24 mouse cellular contexts compared by ENCODE assay signal in the genomic region with DNA sequence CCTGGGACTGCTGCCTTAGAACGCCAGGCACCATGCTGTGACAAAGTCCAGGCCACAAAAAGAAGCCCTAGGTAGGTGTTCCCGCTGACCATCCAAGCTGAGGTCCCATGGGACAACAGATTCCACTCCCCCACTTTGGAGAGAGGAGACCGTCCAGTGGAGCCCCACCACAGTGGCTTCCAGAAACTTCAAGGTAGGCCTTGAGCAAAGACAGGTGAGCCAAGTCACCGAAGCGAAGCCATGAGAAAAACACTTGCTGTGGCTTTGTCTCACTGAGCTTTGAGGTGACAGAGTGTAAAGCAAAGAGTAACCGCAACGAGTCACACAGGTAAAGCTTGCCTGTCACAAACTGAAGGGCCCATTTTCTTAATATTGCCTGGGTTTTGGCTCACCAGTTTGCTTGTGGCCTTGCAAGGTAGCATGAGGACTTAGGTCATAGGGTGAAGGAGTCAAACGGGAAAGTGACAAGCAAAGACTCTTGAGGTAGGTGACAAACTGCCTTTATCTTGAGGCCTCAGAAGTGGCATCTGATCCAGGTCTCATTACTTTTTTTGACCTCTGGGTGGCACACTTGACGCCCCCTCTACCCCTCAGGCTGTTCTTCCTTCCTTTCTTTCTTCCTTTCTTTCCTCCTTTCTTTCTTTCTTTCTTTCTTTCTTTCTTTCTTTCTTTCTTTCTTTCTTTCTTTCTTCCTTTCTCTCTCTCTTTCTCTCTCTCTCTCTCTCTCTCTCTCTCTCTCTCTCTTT.
DNase-seq lines count a peak whose midpoint lies in the region; ATAC-seq and TF ChIP-seq lines count a peak whose summit lies in the region.
"Had no signal": no experiment of that assay in that cellular context is flagged by ENCODE, and none has a peak within 500 bp of the region (broad histone marks: within the 10 kb centered on the region; RNA-seq: fewer than 3 reads in every experiment).

No protein-coding gene starts in this region.

- in situ Hi-C loops in CH12.LX (cut with MboI; ENCODE audit: low pct_ligation_motif_present, low pct_unique_long_range_greater_than_20kb, low sequenced_read_pairs) = loop anchor here (10.0 kb wide), 1 partner anchor 90 kb away; no protein-coding TSS in a partner anchor

- no peak for TF ChIP-seq EP300 in CH12.LX (IDR thresholded peaks at IDR 0.05; ENCODE audit: low read length)

- intact Hi-C loops in gastrocnemius, postnatal 14 days (cut with DNase I; ENCODE audit: low total_unique reads) = no loop called here

- no peak for ATAC-seq in intestine, embryonic 14.5 days (replicated peaks; ENCODE audit: low FRiP score, low TSS enrichment, low read depth)
- no peak for ATAC-seq in intestine, embryonic 16.5 days
- ATAC-seq in megakaryocyte-erythroid progenitor cell, adult 5-6 weeks (replicated peaks; ENCODE audit: low FRiP score, low TSS enrichment, poor library complexity, severe bottlenecking) = peak; percentile 80
- ATAC-seq in forebrain, embryonic 11.5 days (replicated peaks; ENCODE audit: low FRiP score) = no peak
- ATAC-seq: forebrain, embryonic 13.5 days; liver, postnatal 0 days had no signal

- peak; percentile 33 for DNase-seq in intestine, embryonic 14.5 days (ENCODE audit: low spot score)
- DNase-seq in 416B (ENCODE audit: low read depth) = peak; percentile 11
- peak; percentile 21 for DNase-seq in CH12.LX (ENCODE audit: extremely low read depth)
- no peak for DNase-seq in gastrocnemius, postnatal 14 days
- no peak for DNase-seq in forebrain, embryonic 11.5 days (ENCODE audit: low spot score)
- DNase-seq: adrenal gland, adult 2 months; cerebellum, adult 11 months; cerebellum, postnatal 14 days; heart, postnatal 10 days; kidney, adult 9 months; kidney, postnatal 4 days; layer of hippocampus, adult 9-11 months; liver; liver, postnatal 0 days; lung, postnatal 10 days; midbrain, embryonic 14.5 days; thymus, postnatal 25 days had no signal

- H3K27me3 ChIP-seq in intestine, embryonic 14.5 days (replicated peaks; ENCODE audit: control insufficient read depth, insufficient read depth, low read length) = no peaks in the 10 kb centered on the region
- H3K27me3 ChIP-seq in intestine, embryonic 16.5 days (replicated peaks; ENCODE audit: control insufficient read depth, insufficient read depth, low read length) = no peaks in the 10 kb centered on the region
- H3K27me3 ChIP-seq in CH12.LX (replicated peaks) = no peaks in the 10 kb centered on the region
- no peaks in the 10 kb centered on the region for H3K27me3 ChIP-seq in forebrain, embryonic 11.5 days (ENCODE audit: control insufficient read depth, insufficient read depth, low read length)
- H3K27me3 ChIP-seq: embryonic facial prominence, embryonic 12.5 days; forebrain, embryonic 13.5 days; heart, embryonic 12.5 days; hindbrain, embryonic 12.5 days had no signal

- TF ChIP-seq CTCF in CH12.LX (conservative IDR thresholded peaks at IDR 0.05 in 1 of 2, IDR thresholded peaks at IDR 0.05 in 1 of 2; ENCODE audit: low read depth in 2 of 2, low read length in 2 of 2) = peak in 1 of 2 experiments; percentile 66; a peak in 2 of 4 replicates

- no peak overlapping the region for H3K27ac ChIP-seq in intestine, embryonic 14.5 days (ENCODE audit: low read depth)
- H3K27ac ChIP-seq in intestine, embryonic 16.5 days (ENCODE audit: low read length) = no peak overlapping the region
- no peak overlapping the region for H3K27ac ChIP-seq in CH12.LX (ENCODE audit: insufficient read depth, low read depth)
- no peak overlapping the region for H3K27ac ChIP-seq in forebrain, embryonic 11.5 days (ENCODE audit: low read depth, low read length)
- H3K27ac ChIP-seq: embryonic facial prominence, embryonic 12.5 days; forebrain, embryonic 13.5 days; hindbrain, embryonic 12.5 days; limb, embryonic 10.5 days had no signal

- no peaks in the 10 kb centered on the region for H3K4me1 ChIP-seq in intestine, embryonic 14.5 days (replicated peaks; ENCODE audit: control insufficient read depth, insufficient read depth, low read length)
- H3K4me1 ChIP-seq in intestine, embryonic 16.5 days (ENCODE audit: control insufficient read depth, insufficient read depth, low read length) = no peaks in the 10 kb centered on the region
- peaks cover 3 to 9% of the 10 kb centered on the region in 2 experiments; a peak in 3 of 4 replicates for H3K4me1 ChIP-seq in CH12.LX (ENCODE audit: control insufficient read depth in 1 of 2, insufficient read depth in 2 of 2)
- H3K4me1 ChIP-seq in forebrain, embryonic 11.5 days (replicated peaks; ENCODE audit: control insufficient read depth, insufficient read depth, low read length) = no peaks in the 10 kb centered on the region
- H3K4me1 ChIP-seq: embryonic facial prominence, embryonic 12.5 days; forebrain, embryonic 13.5 days; heart, embryonic 12.5 days; hindbrain, embryonic 12.5 days; limb, embryonic 10.5 days had no signal

- TF ChIP-seq POLR2A in CH12.LX (IDR thresholded peaks at IDR 0.05; ENCODE audit: low read depth, low read length) = no peak

- H3K9ac ChIP-seq in intestine, embryonic 14.5 days (ENCODE audit: low read length) = no peak overlapping the region
- H3K9ac ChIP-seq in intestine, embryonic 16.5 days (ENCODE audit: low read depth, low read length) = no peak overlapping the region
- H3K9ac ChIP-seq in CH12.LX (ENCODE audit: insufficient read depth, low read depth) = no peak overlapping the region
- no peak overlapping the region for H3K9ac ChIP-seq in forebrain, embryonic 11.5 days (ENCODE audit: low read length)
- H3K9ac ChIP-seq: embryonic facial prominence, embryonic 12.5 days; forebrain, embryonic 13.5 days; heart, embryonic 12.5 days; hindbrain, embryonic 12.5 days; liver, postnatal 0 days had no signal

- no peaks in the 10 kb centered on the region for H3K9me3 ChIP-seq in intestine, embryonic 14.5 days (ENCODE audit: control insufficient read depth, low read length)
- H3K9me3 ChIP-seq in intestine, embryonic 16.5 days (ENCODE audit: control insufficient read depth, low read length) = no peaks in the 10 kb centered on the region
- no peaks in the 10 kb centered on the region for H3K9me3 ChIP-seq in CH12.LX (replicated peaks; ENCODE audit: low read length)
- H3K9me3 ChIP-seq in forebrain, embryonic 11.5 days (ENCODE audit: control insufficient read depth, low read length) = no peaks in the 10 kb centered on the region
- H3K9me3 ChIP-seq: embryonic facial prominence, embryonic 12.5 days; forebrain, embryonic 13.5 days; heart, embryonic 12.5 days; hindbrain, embryonic 12.5 days; limb, embryonic 10.5 days had no signal

- 68% methylated on average over 9 of the region's 9 CpGs for WGBS in intestine, embryonic 14.5 days
- 72% methylated on average over 9 of the region's 9 CpGs for WGBS in intestine, embryonic 16.5 days
- 78% methylated on average over 9 of the region's 9 CpGs for WGBS in forebrain, embryonic 11.5 days

- TF ChIP-seq RAD21 in CH12.LX (IDR thresholded peaks at IDR 0.05; ENCODE audit: low read depth, low read length) = peak; percentile 53

- no peak overlapping the region for H3K4me3 ChIP-seq in intestine, embryonic 14.5 days (ENCODE audit: low read depth, low read length)
- H3K4me3 ChIP-seq in intestine, embryonic 16.5 days (ENCODE audit: low read length) = no peak overlapping the region
- no peak overlapping the region for H3K4me3 ChIP-seq in CH12.LX (replicated peaks in 1 of 3; ENCODE audit: low read depth in 2 of 3, low read length in 2 of 3, poor library complexity in 1 of 3)
- H3K4me3 ChIP-seq in forebrain, embryonic 11.5 days (ENCODE audit: low read depth, low read length) = no peak overlapping the region
- H3K4me3 ChIP-seq: embryonic facial prominence, embryonic 12.5 days; forebrain, embryonic 13.5 days; heart, embryonic 12.5 days; hindbrain, embryonic 12.5 days; limb, embryonic 10.5 days had no signal

- no peak overlapping the region for H3K4me2 ChIP-seq in intestine, embryonic 14.5 days (ENCODE audit: low read length)
- H3K4me2 ChIP-seq in intestine, embryonic 16.5 days (ENCODE audit: low read depth, low read length) = no peak overlapping the region
- H3K4me2 ChIP-seq in CH12.LX (ENCODE audit: insufficient read depth, low read depth, poor library complexity, severe bottlenecking) = no peak overlapping the region
- no peak overlapping the region for H3K4me2 ChIP-seq in forebrain, embryonic 11.5 days (ENCODE audit: low read depth, low read length, severe bottlenecking)
- H3K4me2 ChIP-seq: embryonic facial prominence, embryonic 12.5 days; forebrain, embryonic 13.5 days; heart, embryonic 12.5 days; hindbrain, embryonic 12.5 days had no signal

- no peaks in the 10 kb centered on the region for H3K36me3 ChIP-seq in intestine, embryonic 14.5 days (ENCODE audit: control insufficient read depth, insufficient read depth, low read length)
- H3K36me3 ChIP-seq in intestine, embryonic 16.5 days (ENCODE audit: control insufficient read depth, insufficient read depth, low read length) = no peaks in the 10 kb centered on the region
- no peaks in the 10 kb centered on the region for H3K36me3 ChIP-seq in CH12.LX (replicated peaks in 1 of 2; ENCODE audit: control insufficient read depth in 1 of 2, insufficient read depth in 1 of 2, low read length in 1 of 2)
- H3K36me3 ChIP-seq in forebrain, embryonic 11.5 days (ENCODE audit: control insufficient read depth, insufficient read depth, low read length) = no peaks in the 10 kb centered on the region
- H3K36me3 ChIP-seq: embryonic facial prominence, embryonic 12.5 days; heart, embryonic 12.5 days; hindbrain, embryonic 12.5 days had no signal

- dilution Hi-C loops in CH12.LX (cut with MboI; ENCODE audit: extremely low pct_ligation_motif_present, extremely low pct_unique_long_range_greater_than_20kb, low sequenced_read_pairs) = no loop called here

- no peaks in the 10 kb centered on the region for H3K79me2 ChIP-seq in CH12.LX (replicated peaks; ENCODE audit: control insufficient read depth, extremely low read depth, insufficient read depth, poor library complexity, severe bottlenecking)

TF ChIP-seq in CH12.LX, 34 proteins besides CTCF, POLR2A, EP300 and RAD21:
- TF ChIP-seq SIN3A (IDR thresholded peaks at IDR 0.05; ENCODE audit: low read length) (no peak), SMC3 (IDR thresholded peaks at IDR 0.05; ENCODE audit: low read depth, low read length) (peak; percentile 80)

Comparison
In these comparisons a context has a peak if more than half of its experiments do, and no peak if none do; other contexts are left out.
1. DNase-seq: peak in intestine, embryonic 14.5 days (single experiment), 416B (single experiment) and CH12.LX (single experiment); none in gastrocnemius, postnatal 14 days (single experiment) and forebrain, embryonic 11.5 days (single experiment).